Mouse (Mus musculus): ENCODE measurements around the gene Zg16.
"Not testable (repeated sequence)": the region's sequence is repeated elsewhere in the genome, so short reads cannot be mapped to it uniquely, and the experiment has no call there.

The Zg16 gene

DNA sequence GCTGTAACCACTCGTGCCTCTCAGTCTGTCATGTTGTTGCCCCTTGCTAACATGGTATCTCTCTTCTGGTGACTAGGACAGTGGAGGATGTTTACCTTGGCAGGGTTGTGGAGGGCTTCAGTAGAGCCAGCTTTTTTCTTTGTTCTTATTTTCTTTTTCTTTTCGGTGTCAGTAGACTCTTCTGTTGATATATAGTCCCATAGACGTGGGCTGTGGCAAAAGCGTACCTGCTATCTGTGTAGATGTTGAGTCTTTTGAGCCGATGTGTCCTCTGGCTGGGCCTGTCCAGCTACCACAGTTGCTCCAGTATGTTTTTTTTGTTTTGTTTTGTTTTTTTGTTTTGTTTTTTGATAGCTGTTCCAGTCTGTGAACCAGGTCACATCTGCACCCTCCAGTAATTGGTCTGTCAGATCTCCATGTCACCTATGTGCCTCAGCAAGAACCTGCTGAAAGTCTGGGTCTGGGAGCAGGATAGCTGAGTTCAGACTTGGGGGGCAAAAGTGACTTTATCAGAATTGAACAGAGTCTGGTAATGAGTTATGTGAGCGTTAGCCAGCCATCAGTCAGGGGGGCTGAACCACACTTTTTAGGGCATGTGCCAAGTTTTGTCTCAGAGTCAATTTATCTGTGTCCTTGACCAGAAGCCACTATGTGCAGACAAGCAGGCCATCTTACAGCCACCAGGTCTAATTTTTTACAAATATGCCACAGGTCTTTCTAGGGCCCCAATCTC, at the start of gene Zg16:
Zg16 (minus strand) TSS at position 51 of the 733 bp plus-strand sequence.
- not testable (repeated sequence) for DNase-seq

DNA sequence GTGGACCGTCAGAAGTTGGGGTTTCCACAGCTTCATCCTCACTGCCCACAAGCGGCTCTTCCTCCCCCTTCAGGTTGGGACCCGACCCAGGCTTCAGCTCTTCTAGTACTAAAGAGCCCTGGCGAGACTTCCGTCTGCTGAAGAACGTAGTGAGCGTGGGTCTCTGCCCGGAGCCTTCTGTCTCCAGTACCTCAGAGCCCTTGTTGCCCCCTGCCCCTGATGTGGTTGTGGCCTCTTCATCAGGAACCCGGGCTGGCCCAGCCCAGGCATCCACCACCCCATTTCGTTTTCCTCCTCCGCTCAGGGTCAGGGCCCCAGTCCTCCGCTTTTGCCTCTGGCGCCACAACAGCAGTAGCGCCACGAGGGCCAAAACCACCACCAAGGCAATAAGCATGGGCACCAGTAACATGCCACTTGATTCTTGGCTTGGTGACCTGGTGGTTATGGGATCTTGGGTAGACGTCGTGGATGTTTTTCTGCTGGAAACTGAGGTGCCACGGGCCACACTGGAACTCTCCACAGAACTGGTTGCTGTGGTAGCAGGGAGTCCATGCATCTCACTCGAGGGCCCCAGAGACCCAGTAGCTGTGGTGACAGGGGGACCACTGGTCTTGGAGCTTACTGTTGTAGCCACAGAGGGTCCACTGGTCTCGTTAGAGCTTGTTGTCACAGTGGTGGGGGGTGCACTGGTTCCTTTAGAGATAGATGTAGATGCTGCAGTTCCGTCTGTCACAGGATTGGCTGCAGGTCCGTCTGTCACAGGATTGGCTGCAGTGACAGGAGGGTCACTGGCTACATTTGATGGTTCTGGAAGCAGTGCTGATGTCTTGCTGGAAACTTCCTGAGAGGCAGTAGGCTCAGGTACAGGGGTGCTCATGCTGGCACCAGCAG, 49.3 kb upstream of the Zg16 start:
- no peak for DNase-seq

DNA sequence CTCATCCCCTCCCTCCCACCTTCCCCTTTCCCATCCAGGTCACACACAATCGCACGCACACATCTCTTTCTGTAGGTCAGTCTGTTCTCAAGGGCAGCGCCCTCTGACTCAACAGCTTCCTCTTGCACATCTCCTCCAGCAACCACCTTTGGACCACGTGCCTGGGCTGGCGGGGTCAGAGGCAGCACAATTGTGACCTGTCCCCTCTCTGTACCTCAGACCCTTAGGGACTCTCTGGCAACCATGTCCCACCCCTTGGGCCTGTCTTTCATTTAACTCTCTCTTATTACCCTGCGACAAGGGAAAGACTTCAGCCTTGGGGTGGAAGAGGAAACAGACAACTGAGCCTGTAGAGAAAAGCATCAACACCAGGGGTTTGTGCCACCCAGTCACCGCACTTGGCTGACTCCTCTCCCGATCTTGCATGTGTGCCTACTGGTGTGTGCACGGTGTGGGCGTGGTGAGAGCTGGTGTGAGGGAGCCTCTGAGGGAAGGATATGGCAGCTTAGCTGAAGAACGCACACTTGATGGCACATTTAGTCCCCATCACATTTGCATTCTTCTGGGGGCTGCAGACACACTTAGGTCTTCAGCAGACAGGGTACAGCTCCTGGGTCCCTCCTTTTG, 47.8 kb upstream of the Zg16 start:
- DNase-seq = no peak

DNA sequence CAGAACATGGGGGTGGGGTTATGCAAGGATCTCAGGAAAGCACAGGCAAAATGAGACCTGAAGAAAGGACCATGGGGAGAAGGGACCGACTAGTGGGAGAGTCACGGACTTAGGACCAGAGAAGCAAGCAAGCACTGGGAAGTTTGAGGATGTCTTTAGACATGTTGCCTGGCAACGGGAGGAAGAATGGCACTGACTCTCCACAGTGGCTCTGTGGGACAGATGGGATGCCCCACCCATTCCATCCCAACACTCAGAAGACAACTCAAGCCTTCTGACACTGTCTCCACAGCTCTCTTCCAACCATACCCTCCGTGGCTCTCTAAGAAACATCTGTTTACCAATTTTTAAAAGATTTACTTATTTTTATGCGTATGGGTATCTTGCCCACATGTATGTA, 46.0 kb upstream of the Zg16 start:
- DNase-seq = no peak

DNA sequence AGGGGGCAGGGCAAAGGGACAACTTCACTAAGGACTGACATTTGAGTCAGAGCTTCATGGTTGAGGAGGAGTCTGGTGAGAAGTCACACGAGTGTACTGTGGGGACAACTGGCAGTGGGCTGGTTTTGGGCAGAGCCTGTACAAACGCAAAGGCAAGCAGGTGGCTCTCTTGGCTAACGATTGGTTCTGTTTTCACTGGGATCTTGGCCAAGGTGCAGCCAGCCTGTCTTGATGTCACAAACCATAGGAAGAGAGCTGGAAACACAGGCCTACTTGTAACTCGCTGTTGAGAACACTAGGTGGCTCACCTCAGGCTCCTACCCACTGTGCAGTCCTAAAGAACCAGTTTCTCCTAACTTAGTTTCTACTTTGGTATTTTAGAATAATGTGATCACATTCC, 42.5 kb upstream of the Zg16 start:
- peak; percentile 21 for DNase-seq

DNA sequence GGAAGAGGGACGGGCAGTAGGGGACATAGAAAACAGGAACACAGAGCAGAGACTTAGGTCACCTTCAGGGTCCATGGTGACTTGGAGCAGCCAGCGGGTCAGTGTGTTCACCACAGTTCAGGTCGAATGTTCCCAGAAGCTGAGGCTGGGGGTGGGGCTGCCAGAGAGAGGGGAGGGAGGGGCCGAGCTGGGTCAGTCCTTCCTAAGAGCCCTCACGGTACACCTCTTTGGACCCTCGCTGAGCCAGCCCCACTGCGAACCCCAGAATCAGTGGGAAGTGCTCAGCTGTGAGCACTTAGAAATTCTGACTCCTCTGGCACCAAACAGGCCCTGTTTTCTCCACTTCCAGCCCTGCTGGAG, 34.8 kb upstream of the Zg16 start, which contains the start of gene Qprt:
Qprt (minus strand) TSS at position 316 of the 360 bp plus-strand sequence.
- DNase-seq = no peak

DNA sequence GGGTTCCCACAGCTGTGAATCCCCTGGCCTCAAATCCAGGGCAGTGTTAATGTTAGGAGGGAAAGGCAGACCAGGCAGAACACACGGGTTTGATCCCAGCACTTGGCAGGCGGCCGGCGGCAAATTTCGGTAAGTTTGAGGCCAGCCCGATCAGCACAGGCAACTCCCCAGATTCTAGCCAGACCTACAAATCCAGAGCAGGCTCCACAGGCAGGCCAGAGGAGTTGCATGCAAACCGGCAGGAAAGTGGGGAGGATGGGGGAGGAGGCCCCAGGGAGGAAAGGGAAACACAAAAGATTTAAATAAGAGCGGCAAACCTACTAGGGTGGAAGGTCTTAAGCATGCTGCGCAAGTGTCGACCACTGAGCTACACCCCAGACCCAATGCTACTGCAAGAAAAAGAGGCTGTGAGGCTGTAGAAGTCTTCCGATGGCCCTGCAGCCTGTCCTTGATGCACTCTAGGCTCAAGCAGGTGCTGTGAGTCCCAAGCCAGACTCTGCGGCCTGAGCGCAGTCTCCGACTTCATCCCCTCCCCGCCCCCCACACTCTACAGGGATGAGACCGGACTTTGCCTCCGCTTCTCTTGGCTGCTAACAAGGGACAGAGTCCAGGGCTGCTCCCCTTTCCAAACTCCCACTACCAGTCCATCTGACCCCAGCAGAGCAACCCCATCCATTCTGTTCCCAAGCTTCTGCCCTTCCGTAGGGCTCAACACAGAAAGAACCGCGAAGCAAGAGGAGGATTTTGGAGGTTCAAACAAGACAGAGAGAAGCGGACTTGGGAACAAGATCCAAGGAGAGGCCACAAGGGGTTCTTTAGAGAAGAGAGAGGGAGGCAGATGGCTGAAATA, 34.2 kb upstream of the Zg16 start:
- DNase-seq = no peak

DNA sequence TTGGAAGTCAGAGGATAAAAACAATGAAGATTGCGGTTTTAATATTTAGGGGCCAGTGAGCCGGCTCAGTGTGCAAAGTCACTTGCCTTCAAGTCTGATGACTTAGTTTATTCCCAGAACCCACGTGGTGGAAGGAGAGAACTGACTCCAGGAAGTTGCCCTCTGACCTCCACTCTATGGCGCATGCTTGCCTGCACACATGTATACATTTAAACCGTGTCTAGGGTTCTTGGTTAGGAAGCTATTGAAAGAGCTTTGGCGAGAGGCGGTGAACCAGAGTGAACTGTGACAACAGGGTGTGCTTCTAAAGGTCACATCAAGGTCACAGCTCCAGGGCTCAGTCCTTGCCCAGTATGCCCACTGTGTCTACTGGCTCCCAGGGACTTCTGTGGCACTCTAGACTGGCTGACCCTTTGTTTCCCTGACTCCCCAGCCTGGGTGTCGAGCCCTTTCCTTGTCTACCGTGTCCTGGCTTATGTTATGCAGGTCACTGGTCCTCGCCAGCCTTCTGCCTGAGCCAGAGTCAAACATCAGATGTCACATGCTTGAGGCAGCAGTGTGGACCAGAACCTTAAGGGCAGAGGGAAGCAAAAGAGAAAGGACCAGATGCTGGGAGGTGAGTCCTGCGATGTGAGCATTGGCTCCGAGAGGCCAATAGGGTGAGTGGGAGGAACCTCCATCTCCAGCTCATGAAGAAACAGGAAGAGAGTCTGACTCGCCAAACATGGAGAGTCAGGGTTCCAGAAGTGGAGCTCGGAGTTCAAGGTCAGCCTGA, 31.7 kb upstream of the Zg16 start:
- no peak for DNase-seq

DNA sequence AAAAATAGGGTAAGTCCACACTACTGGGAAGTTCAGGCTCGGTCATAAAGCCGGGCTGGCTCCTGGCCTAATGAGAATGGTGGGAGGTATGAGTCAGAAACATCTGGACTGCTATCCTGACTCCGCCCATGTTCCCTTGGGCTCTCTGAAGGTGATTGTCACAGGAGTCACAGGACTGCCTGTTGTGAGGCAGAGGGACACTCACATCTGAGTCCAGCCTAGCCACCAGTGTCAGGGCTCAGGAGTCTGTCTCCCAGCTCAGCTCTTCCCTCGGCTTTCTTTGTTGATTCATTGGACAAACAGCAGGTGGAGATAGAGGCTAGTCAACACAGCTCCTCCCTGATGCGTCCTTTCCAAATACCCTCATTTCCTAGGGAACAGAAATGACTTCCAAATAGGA, 30.8 kb upstream of the Zg16 start:
- no peak for DNase-seq

DNA sequence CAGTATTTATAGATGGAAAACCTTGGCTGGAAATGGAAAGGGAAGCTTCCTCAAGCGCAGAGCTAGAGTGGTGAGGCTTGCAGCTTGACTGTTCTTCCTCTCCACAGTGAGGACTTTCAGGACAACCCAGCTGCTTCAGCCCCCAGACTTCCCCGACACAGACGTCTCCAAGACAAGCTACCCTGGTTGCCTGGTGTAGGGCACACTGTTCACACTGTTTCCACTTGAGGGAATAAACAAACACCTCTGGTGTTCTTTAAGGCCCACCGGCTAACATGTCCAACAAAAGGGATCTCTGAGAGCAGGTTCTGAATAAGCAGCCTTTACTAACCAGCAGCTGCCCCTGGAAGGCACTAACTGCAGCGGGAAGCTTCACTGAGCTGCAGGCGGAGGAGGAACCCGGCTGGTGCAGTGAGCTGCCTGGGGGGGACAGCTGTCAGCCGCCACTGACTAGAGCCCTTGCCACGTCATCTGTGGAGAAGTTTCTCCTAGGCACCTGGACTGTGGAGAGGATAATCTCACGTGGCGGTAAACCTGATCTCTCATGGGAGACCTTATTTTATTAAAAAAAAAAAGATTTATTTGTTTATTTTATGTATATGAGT, 29.3 kb upstream of the Zg16 start:
- DNase-seq = no peak

DNA sequence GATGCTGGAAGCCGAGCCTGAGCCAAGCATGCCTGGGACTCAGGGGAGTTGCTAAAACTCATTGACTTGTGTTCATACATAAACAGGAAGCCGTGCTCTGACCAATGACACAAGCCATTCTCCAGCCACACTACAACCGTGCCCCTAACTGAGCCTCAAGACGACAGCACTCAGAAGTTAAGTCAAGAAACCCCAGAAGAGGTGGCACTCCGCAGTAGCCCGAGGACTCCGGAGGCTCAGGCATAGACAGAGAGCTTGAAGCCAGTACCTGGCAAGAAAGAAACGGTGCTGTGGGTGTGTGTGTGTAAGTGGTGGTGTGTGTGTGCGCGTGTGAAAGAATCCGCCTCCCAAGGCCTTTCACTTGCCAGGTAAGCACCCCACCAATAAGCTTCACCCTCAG, 27.8 kb upstream of the Zg16 start:
- no peak for DNase-seq

DNA sequence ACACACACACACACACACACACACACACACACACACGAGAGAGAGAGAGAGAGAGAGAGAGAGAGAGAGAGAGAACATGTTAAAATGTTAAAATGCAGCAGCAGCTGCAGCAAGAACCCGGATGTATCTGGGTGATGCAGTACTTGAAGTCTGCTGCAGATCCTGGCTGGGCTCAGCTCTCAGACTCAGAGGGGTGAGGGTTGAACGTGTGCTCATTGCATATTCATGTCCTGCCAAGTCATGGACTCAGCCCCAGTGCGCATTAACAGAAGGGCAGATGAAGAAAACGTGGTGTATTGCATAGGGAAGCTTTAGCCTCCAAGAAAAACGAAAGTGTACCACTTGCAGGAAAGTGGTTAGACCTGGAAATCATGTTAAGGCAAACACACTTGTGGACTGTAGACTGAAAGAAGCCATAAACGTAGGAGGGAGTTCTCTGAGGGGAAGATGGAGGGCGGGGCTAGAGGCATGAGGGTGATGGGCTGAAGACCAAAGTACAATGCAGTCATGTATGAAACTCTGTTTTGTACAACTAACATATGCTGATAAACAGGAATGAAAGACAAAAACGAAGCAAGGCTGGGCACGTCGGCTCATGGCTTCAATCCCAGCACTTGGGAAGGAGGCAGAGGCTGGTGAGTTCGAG, 26.6 kb upstream of the Zg16 start:
- no peak for DNase-seq

DNA sequence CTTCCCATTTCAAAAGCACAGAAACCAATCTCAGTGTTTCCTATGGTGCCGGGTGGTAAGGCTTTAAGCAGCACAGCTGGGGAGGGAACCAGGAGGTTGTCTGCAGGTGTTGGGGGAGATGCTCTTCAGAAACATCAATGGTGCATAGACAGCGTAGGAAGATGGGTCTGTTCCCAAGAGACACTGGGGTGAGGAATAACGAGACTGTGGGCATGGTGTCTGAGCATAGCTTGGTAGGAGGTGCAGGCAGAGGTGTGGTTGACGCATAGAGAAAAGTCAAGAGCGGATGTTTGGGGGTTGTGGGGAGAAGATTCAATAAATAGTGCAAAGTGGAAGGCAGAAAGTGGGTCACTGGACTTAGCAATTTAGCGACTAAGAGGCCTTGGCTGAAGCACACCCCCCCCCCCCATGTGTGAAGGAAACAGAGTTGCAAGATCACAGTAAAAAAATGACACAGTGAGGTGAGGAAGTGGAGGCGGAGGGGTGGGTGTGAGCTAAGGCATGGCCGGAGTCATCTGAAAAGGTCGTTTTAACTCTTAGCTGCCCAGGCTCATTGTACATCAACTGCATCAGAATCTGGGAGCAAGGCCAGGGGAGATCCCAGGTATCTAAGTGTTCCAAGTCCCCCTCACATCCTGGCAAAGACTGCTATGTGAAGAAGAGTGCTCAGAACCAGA, 25.9 kb upstream of the Zg16 start:
- DNase-seq = no peak

DNA sequence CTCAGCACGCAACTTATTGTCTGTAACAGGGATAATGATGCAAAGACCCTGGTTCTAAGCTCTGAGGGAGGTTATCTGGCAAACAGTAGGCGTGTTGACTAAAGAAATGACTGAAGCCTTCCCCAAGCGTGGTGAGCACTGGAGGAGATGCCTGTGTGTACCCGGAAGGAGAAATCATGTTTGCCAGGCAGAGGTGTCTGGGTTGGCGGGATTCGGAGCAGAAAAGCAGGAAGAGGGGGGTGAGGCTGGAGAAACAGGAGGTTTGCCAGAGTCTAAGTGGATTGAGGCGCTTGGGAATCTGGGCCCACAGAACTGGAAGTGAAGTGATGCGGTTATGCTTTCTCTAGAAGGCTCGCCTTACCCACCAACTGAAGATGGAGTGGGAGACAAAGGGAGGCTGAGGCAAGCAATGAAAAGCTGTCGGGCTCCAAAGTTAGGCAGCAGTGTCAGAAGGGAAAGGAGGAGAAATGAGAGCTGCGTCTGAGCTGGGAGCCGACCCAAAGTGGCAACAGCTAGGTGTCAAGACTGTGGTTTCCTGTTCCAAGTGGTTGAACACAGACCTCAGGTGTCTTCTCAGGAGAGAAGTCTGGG, 25.2 kb upstream of the Zg16 start:
- DNase-seq = no peak

DNA sequence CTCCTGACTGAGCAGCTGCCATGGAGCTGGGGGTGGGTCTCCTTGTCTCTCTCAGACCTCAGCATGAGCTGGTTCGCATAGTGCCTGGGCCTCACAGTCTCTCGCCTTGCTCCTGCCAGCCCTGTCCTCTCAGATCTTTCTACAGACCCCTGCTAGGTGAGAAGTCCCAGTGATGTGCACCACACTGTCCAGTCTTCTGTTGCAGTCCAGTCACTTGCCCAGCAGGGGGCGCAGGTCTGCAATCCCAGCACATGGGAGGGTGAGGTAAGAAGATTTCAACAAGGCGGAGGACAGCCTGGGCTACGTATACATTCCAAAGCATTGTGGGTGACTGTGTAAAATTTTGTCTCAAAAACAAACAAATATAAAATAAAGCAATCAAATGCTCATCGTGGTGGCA, 24.3 kb upstream of the Zg16 start:
- DNase-seq = peak; percentile 62

DNA sequence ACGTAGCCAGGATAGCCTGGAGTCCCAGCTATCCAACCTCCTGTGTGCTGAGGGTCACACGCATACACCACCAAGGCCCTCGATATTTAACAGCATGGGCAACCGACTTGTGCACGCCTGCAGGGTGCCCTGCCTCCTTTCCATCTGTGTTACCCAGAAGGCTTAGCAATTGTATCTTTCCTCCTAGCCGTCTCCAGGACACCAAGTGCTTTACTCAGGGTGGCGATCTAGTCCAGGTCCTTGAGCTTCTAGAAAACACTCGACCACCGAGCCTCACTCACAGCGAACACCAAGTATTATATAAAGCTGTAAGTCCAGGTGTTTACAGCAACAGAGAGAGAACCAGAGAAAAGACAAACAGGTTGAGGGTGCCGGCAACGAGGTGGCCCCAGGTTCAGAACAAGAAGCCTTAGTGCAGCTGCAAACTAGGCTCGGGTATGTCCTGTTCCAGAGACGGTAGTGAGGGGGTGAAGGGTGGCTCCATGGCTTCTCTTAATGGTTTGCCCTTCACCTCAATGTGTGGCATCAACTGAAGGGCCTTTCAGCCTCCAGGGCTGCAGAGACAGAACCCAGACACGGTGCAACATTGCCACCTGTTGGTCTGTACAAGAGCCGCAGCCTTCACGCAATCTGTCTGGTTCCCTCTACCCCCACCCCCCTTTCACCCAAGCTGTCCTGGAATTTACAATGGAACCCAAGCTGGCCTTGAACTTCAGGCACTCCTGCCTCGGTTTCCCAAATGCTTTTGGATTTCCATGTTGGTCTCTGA, 23.3 kb upstream of the Zg16 start:
- peak; percentile 78 for DNase-seq

DNA sequence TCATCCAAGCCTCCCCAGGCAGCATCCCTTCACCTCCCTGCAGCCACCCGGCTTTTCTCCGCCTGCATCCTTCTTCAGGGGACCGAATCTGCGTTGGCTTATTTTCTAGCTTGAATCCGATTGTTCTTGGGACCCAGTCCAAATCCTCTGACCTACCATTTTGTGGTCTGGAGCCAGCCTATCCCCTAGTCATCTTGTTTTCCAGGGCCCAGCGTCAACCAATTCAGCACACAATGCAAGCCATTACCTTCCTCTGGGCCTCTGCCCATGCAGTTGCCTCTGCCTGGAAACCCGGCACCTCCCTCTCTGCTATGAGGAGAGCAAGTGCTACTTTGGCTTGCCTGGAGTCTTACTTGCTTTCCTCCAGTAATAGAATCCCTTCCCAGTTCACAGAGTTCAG, 18.4 kb upstream of the Zg16 start:
- DNase-seq = no peak

DNA sequence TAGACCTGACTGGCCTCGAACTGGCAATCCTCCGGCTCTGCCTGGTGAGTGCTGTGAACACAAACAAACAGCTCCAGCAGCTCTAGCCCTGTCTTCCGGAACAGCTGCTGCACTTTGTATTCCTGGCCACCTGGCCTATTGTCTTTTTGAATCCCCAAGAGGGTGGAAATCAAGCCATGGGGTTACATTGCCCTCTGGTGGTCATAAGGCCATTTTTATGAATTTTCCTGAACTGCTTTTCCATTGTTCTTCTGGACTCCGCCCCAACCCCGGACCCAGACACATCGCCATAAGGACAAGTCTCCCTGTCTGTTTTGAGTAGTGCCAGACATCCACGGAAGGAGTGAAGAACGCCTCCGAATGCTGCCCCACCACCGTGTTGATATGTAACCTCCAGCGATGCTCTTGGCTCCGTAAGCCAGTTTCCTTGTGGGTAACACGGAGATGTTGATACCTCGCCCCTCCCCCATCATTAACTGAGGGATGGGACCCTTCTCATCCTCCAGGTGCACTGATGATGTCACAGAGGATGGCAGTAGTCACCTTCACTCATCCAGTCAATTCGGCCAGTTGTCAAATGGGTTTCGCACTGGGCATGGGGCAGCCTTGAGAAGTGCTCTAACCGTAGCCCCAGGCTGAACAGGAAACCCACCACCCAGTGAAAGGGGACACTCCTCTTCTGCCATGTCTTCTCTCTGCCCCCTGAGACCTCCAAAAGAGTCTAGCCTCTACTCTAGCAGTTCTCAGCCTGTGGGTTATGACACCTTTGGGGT, 17.6 kb upstream of the Zg16 start:
- peak; percentile 83 for DNase-seq

Data from lung, postnatal 14 days (tissue).